Mouse (Mus musculus) intestine, embryonic 14.5 days (tissue): ENCODE measurements around the gene Ncbp3. TPM values are rescaled to one million over a fixed set of nuclear protein-coding genes. Genes with fewer than 3 reads are reported as not detected.

Experiments used
- ATAC-seq: fragments of 200-750 bp; cut with Nextera tagmentation; replicated peaks from 2 replicates; pipeline ENCODE4 v1.8.0; 2017; ENCODE audit warnings: low read depth, moderate number of reproducible peaks, moderate TSS enrichment, moderate library complexity; ENCODE audit not compliant: low FRiP score, low TSS enrichment
- DNase-seq: peaks from one replicate; pipeline ENCODE4 v3.0.0-alpha.2; 2018; ENCODE audit warnings: low spot score
- H3K27ac ChIP-seq: fragments of 300-500 bp; sonication (generic); 2 replicates; pipeline ENCODE4 v1.5.1; 2014; ENCODE audit warnings: low read depth, mild to moderate bottlenecking, control low read depth
- H3K27me3 ChIP-seq: fragments of 300-500 bp; sonication (generic); replicated peaks from 2 replicates; pipeline ENCODE4 v1.6.1; 2014; ENCODE audit warnings: low read length, control low read depth; ENCODE audit not compliant: control insufficient read depth, insufficient read depth
- H3K36me3 ChIP-seq: fragments of 300-500 bp; sonication (generic); 2 replicates; pipeline ENCODE4 v1.6.1; 2014; ENCODE audit warnings: low read length, control low read depth; ENCODE audit not compliant: control insufficient read depth, insufficient read depth
- H3K4me1 ChIP-seq: fragments of 300-500 bp; sonication (generic); replicated peaks from 2 replicates; pipeline ENCODE4 v1.6.1; 2014; ENCODE audit warnings: low read length, control low read depth, mixed read lengths; ENCODE audit not compliant: control insufficient read depth, insufficient read depth
- H3K4me2 ChIP-seq: fragments of 300-500 bp; sonication (generic); 2 replicates; pipeline ENCODE4 v1.6.1; 2014; ENCODE audit warnings: low read length
- H3K4me3 ChIP-seq: fragments of 300-500 bp; sonication (generic); 2 replicates; pipeline ENCODE4 v1.5.1; 2014; ENCODE audit warnings: low read depth, low read length, control low read depth, mixed read lengths
- H3K9ac ChIP-seq: fragments of 300-500 bp; sonication (generic); 2 replicates; pipeline ENCODE4 v1.6.1; 2014; ENCODE audit warnings: mild to moderate bottlenecking, low read length
- H3K9me3 ChIP-seq: fragments of 300-500 bp; sonication (generic); 2 replicates; pipeline ENCODE4 v1.6.1; 2016; ENCODE audit warnings: low read length, control low read depth; ENCODE audit not compliant: control insufficient read depth
- WGBS: fragments of 180-500 bp; shearing (Covaris S2); extraction: QIAGEN DNeasy Blood & Tissue Kit; methylation state at CpG from one replicate; pipeline ENCODE4 v1.1.7; 2014; 5-methylcytosine and 5-hydroxymethylcytosine counted together
- polyA plus RNA-seq: library from polyadenylated mRNA; unstranded; fragments of >200 nt; fragmentation: Nextera tagmentation; extraction: Ambion mirVana; gene quantifications from 2 replicates; pipeline ENCODE4 v1.2.1, GENCODE M21; 2014

Gene Ncbp3
- polyA plus RNA-seq, 1 experiment from 2014 or later: 10.0 TPM

GRCm38 (mm10) chr11:73085391-73085790 lies 37.8 kb downstream of the Ncbp3 start:
- no peaks in the 10 kb centered on the region for H3K9me3 ChIP-seq
- ATAC-seq: no peak
- 63% methylated on average over 7 of the region's 7 CpGs for WGBS
- peaks cover 5% of the 10 kb centered on the region; the same call in 1 of the 2 replicates for H3K4me1 ChIP-seq
- DNase-seq: no peak
- H3K4me2 ChIP-seq: no peak overlapping the region
- H3K27me3 ChIP-seq: no peaks in the 10 kb centered on the region
- peaks cover 30% of the 10 kb centered on the region for H3K36me3 ChIP-seq
- no peak overlapping the region for H3K27ac ChIP-seq
- no peak overlapping the region for H3K9ac ChIP-seq
- no peak overlapping the region for H3K4me3 ChIP-seq

GRCm38 (mm10) chr11:73087700-73088480 lies 40.3 kb downstream of the Ncbp3 start:
- DNase-seq (no peak), ATAC-seq (no peak)
- no peaks in the 10 kb centered on the region for H3K27me3 ChIP-seq
- H3K4me1 ChIP-seq: peaks cover 5% of the 10 kb centered on the region; the same call in 1 of the 2 replicates
- H3K4me3 ChIP-seq: no peak overlapping the region
- no peak overlapping the region for H3K27ac ChIP-seq
- peaks cover 7% of the 10 kb centered on the region; the same call in 1 of the 2 replicates for H3K36me3 ChIP-seq
- no peaks in the 10 kb centered on the region for H3K9me3 ChIP-seq
- H3K4me2 ChIP-seq: no peak overlapping the region
- H3K9ac ChIP-seq: no peak overlapping the region
- WGBS: 53% methylated on average over 6 of the region's 6 CpGs

- WGBS: 85% methylated on average over 4 of the region's 4 CpGs
- Histone ChIP-seq H3K4me2 (no peak within 1 kb of the TSS), H3K9ac (no peak within 1 kb of the TSS), H3K36me3 (no peaks in the 10 kb centered on the region), H3K27ac (no peak within 1 kb of the TSS), H3K27me3 (no peaks in the 10 kb centered on the region), H3K4me1 (peaks cover 1% of the 10 kb centered on the region; the same call in 1 of the 2 replicates), H3K4me3 (no peak within 1 kb of the TSS), H3K9me3 (no peaks in the 10 kb centered on the region)
- DNase-seq (no peak), ATAC-seq (no peak)
These were observed 42.7 kb downstream of the Ncbp3 start, which contains the start of gene Itgae for GRCm38 (mm10) chr11:73090283-73090682. Itgae (plus strand) TSS chr11:73090583.

GRCm38 (mm10) chr11:73090826-73091225 lies 43.2 kb downstream of the Ncbp3 start:
- Histone ChIP-seq H3K36me3 (no peaks in the 10 kb centered on the region), H3K4me3 (no peak overlapping the region), H3K27ac (no peak overlapping the region), H3K9me3 (no peaks in the 10 kb centered on the region), H3K27me3 (no peaks in the 10 kb centered on the region), H3K4me2 (no peak overlapping the region), H3K9ac (no peak overlapping the region), H3K4me1 (no peaks in the 10 kb centered on the region)
- no peak for DNase-seq
- no peak for ATAC-seq
- 89% methylated on average over 2 of the region's 2 CpGs for WGBS

- no peak overlapping the region for H3K4me3 ChIP-seq
- DNase-seq: no peak
- H3K9me3 ChIP-seq: no peaks in the 10 kb centered on the region
These were observed 44.5 kb downstream of the Ncbp3 start for GRCm38 (mm10) chr11:73092057-73092456.

GRCm38 (mm10) chr11:73092877-73093276 lies 45.3 kb downstream of the Ncbp3 start:
- H3K9ac ChIP-seq: no peak overlapping the region
- H3K27ac ChIP-seq: no peak overlapping the region
- H3K9me3 ChIP-seq: no peaks in the 10 kb centered on the region
- no peak overlapping the region for H3K4me2 ChIP-seq
- ATAC-seq (no peak), DNase-seq (no peak)
- no peaks in the 10 kb centered on the region for H3K27me3 ChIP-seq
- no peak overlapping the region for H3K4me3 ChIP-seq
- H3K4me1 ChIP-seq: no peaks in the 10 kb centered on the region
- H3K36me3 ChIP-seq: no peaks in the 10 kb centered on the region
- 72% methylated on average over 7 of the region's 7 CpGs for WGBS

More at GRCm38 (mm10) chr11:73092057-73092456, 44.5 kb downstream of the Ncbp3 start:
- WGBS: 71% methylated on average over 4 of the region's 4 CpGs
- no peak overlapping the region for H3K4me2 ChIP-seq
- H3K9ac ChIP-seq: no peak overlapping the region
- no peaks in the 10 kb centered on the region for H3K27me3 ChIP-seq
- no peaks in the 10 kb centered on the region for H3K36me3 ChIP-seq
- no peaks in the 10 kb centered on the region for H3K4me1 ChIP-seq
- H3K27ac ChIP-seq: no peak overlapping the region
- no peak for ATAC-seq

- 79% methylated on average over 11 of the region's 11 CpGs for WGBS
- H3K27ac ChIP-seq: no peak overlapping the region
- H3K4me3 ChIP-seq: no peak overlapping the region
- ATAC-seq (no peak), DNase-seq (no peak)
- H3K36me3 ChIP-seq: no peaks in the 10 kb centered on the region
- no peak overlapping the region for H3K9ac ChIP-seq
- no peaks in the 10 kb centered on the region for H3K27me3 ChIP-seq
- no peaks in the 10 kb centered on the region for H3K9me3 ChIP-seq
- H3K4me1 ChIP-seq: no peaks in the 10 kb centered on the region
- H3K4me2 ChIP-seq: no peak overlapping the region
These were observed 46.8 kb downstream of the Ncbp3 start for GRCm38 (mm10) chr11:73094231-73094995.

- Histone ChIP-seq H3K36me3 (no peaks in the 10 kb centered on the region), H3K4me2 (no peak overlapping the region), H3K9me3 (no peaks in the 10 kb centered on the region), H3K4me3 (no peak overlapping the region), H3K9ac (no peak overlapping the region), H3K27me3 (no peaks in the 10 kb centered on the region), H3K4me1 (no peaks in the 10 kb centered on the region), H3K27ac (no peak overlapping the region)
- 53% methylated on average over 5 of the region's 5 CpGs for WGBS
- ATAC-seq (no peak), DNase-seq (no peak)
These were observed 51.3 kb downstream of the Ncbp3 start for GRCm38 (mm10) chr11:73098860-73099259.
